Mouse (Mus musculus): ENCODE data around the gene Fundc1. TPM values are rescaled to one million over a fixed set of nuclear protein-coding genes. Genes with fewer than 3 reads are reported as not detected.

The Fundc1 gene
- polyA plus RNA-seq (2015; fragmentation: Illumina TruSeq; extraction: RNeasy Lipid Tissue Mini Kit (QIAGEN cat#74804); ENCODE audit: insufficient read depth, low replicate concordance): 68.7 TPM

GRCm38 (mm10) chrX:17571621-17572459 lies at the start of gene Fundc1:
Fundc1 (minus strand) TSS chrX:17572325.

